Mouse (Mus musculus) myocyte (in vitro differentiated cells): ENCODE results near the gene Gm19684. TPM values are rescaled to one million over a fixed set of nuclear protein-coding genes. Genes with fewer than 3 reads are reported as not detected.
"Not testable (repeated sequence)": the region's sequence is repeated elsewhere in the genome, so short reads cannot be mapped to it uniquely, and the experiment has no call there.

Source experiments
- H3K27me3 ChIP-seq: one replicate; pipeline ENCODE4 v1.6.1; 2011; ENCODE audit not compliant: control insufficient read depth, insufficient read depth, insufficient read length
- H3K36me3 ChIP-seq: one replicate; pipeline ENCODE4 v1.6.1; 2011; ENCODE audit not compliant: control insufficient read depth, insufficient read depth
- H3K4me2 ChIP-seq: one replicate; pipeline ENCODE4 v1.6.1; 2011; ENCODE audit warnings: low read depth, control low read depth
- H3K4me3 ChIP-seq: one replicate; pipeline ENCODE4 v1.5.1; 2011; ENCODE audit warnings: mild to moderate bottlenecking, control low read depth, moderate library complexity
- H3K79me2 ChIP-seq: one replicate; pipeline ENCODE4 v1.6.1; 2011; ENCODE audit not compliant: control insufficient read depth, insufficient read depth
- H3ac ChIP-seq: one replicate; pipeline ENCODE4 v1.6.1; 2011; ENCODE audit not compliant: control insufficient read depth, insufficient read length
- CEBPB ChIP-seq: IDR thresholded peaks from 2 replicates; pipeline ENCODE4 v1.6.1; 2011; ENCODE audit warnings: mild to moderate bottlenecking, moderate library complexity; ENCODE audit not compliant: poor library complexity, insufficient read depth, severe bottlenecking
- E2F4 ChIP-seq: IDR thresholded peaks from one replicate; pipeline ENCODE4 v1.6.1; 2011; ENCODE audit warnings: mild to moderate bottlenecking, control low read depth, moderate library complexity; ENCODE audit not compliant: insufficient read depth
- MAX ChIP-seq: IDR thresholded peaks from one replicate; pipeline ENCODE4 v1.6.1; 2011; ENCODE audit warnings: low read depth, mild to moderate bottlenecking, control low read depth
- MYOD1 ChIP-seq, 3 experiments: IDR thresholded peaks; one replicate each; pipeline ENCODE4 v1.6.1; 2011; ENCODE audit warnings: control low read depth in 2 of 3, low read depth in 2 of 3, mild to moderate bottlenecking in 2 of 3, moderate library complexity in 1 of 3; ENCODE audit not compliant: insufficient read length in 2 of 3, control insufficient read depth in 1 of 3
- MYOG ChIP-seq, 3 experiments: IDR thresholded peaks; one replicate each; pipeline ENCODE4 v1.6.1; 2011; ENCODE audit warnings: control low read depth in 2 of 3, low read depth in 2 of 3, mild to moderate bottlenecking in 2 of 3; ENCODE audit not compliant: insufficient read length in 2 of 3, control insufficient read depth in 1 of 3, insufficient read depth in 1 of 3
- POLR2A ChIP-seq: IDR thresholded peaks from one replicate; pipeline ENCODE4 v1.6.1; 2011; ENCODE audit warnings: low read depth, mild to moderate bottlenecking, control low read depth, moderate library complexity; ENCODE audit not compliant: insufficient read length
- POLR2AphosphoS2 ChIP-seq: IDR thresholded peaks from one replicate; pipeline ENCODE4 v1.6.1; 2011; ENCODE audit warnings: low read depth, control low read depth; ENCODE audit not compliant: insufficient read length
- REST ChIP-seq: IDR thresholded peaks from one replicate; pipeline ENCODE4 v1.6.1; 2011; ENCODE audit warnings: mild to moderate bottlenecking, control low read depth, moderate library complexity; ENCODE audit not compliant: insufficient read depth, insufficient read length
- SRF ChIP-seq: IDR thresholded peaks from one replicate; pipeline ENCODE4 v1.6.1; 2011; ENCODE audit warnings: low read depth; ENCODE audit not compliant: control insufficient read depth, insufficient read length
- TCF12 ChIP-seq: IDR thresholded peaks from one replicate; pipeline ENCODE4 v1.6.1; 2011; ENCODE audit warnings: mild to moderate bottlenecking, control low read depth; ENCODE audit not compliant: poor library complexity, insufficient read depth, severe bottlenecking
- TCF3 ChIP-seq: IDR thresholded peaks from one replicate; pipeline ENCODE4 v1.6.1; 2011; ENCODE audit warnings: low read depth, control low read depth; ENCODE audit not compliant: insufficient read length
- USF1 ChIP-seq: IDR thresholded peaks from one replicate; pipeline ENCODE4 v1.6.1; 2011; ENCODE audit warnings: low read depth, mild to moderate bottlenecking, control low read depth, moderate library complexity
- polyA plus RNA-seq: library from polyadenylated mRNA; unstranded; fragments of >200 nt; fragmentation: generic; extraction: Trizol; gene quantifications from one replicate; pipeline ENCODE4 v1.2.1, GENCODE M21; 2012; ENCODE audit warnings: missing spikeins

The Gm19684 gene
- polyA plus RNA-seq, 1 experiment: not detected

GRCm38 (mm10) chr17:36167306-36168038, 46.0 kb downstream of the Gm19684 start:
- H3K36me3 ChIP-seq: no peaks in the 10 kb centered on the region
- peak overlapping the region; percentile 58 for H3K4me2 ChIP-seq
- no peaks in the 10 kb centered on the region for H3K79me2 ChIP-seq
- TF ChIP-seq TCF3 (no peak), MYOG (IDR thresholded peaks at IDR 0.05; ENCODE audit: control insufficient read depth in 1 of 3, insufficient read depth in 1 of 3, insufficient read length in 2 of 3, low read depth in 2 of 3) (no peak), USF1 (no peak), TCF12 (no peak), CEBPB (no peak), SRF (no peak), MYOD1 (IDR thresholded peaks at IDR 0.05; ENCODE audit: control insufficient read depth in 1 of 3, insufficient read length in 2 of 3, low read depth in 2 of 3) (no peak), POLR2AphosphoS2 (no peak), E2F4 (no peak), MAX (no peak), POLR2A (no peak), REST (no peak)
- no peak overlapping the region for H3K4me3 ChIP-seq
- peaks cover 22% of the 10 kb centered on the region for H3K27me3 ChIP-seq
- no peak overlapping the region for H3ac ChIP-seq

DNA sequence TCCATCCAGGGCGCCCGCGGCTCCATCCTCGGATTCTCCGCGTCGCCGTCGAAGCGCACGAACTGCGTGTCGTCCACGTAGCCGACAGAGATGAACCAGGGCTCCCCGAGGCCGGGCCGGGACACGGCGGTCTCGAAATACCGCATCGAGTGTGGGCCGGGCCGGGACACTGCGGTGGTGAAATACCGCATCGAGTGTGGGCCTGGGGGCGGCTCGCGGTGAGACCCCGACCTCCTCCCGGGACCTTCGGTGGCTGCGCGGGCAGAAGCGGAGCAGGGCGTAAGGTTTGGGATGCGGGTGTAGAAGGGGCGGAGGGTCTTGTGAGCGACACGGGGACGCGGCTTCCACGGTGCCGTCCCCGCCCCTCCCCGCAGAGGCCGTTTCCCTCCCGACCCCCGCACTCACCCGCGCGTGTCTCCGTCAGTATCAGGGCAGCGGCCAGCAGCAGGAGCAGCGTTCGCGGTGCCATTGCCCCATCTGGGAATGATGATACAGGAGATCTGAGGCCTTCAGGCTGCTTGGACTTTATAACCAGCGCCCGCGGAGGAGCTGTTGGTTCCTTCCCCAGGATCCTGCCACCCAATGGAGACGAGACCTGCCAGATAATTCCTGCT, 46.7 kb downstream of the Gm19684 start, which contains the start of gene Gm8909:
Gene Gm8909 (minus strand): TSS at position 499 of the 614 bp plus-strand sequence.
- TF ChIP-seq POLR2AphosphoS2 (no peak), MYOD1 (IDR thresholded peaks at IDR 0.05; ENCODE audit: control insufficient read depth in 1 of 3, insufficient read length in 2 of 3, low read depth in 2 of 3) (no peak), E2F4 (no peak), POLR2A (no peak), MYOG (IDR thresholded peaks at IDR 0.05; ENCODE audit: control insufficient read depth in 1 of 3, insufficient read depth in 1 of 3, insufficient read length in 2 of 3, low read depth in 2 of 3) (no peak), CEBPB (no peak), TCF12 (no peak), REST (no peak)
- no peak within 1 kb of the TSS for H3K4me3 ChIP-seq
- peaks cover 21% of the 10 kb centered on the region for H3K27me3 ChIP-seq
- H3K36me3 ChIP-seq: no peaks in the 10 kb centered on the region
- peak within 1 kb of the TSS; percentile 58 for H3K4me2 ChIP-seq
- H3ac ChIP-seq: no peak within 1 kb of the TSS
- no peaks in the 10 kb centered on the region for H3K79me2 ChIP-seq

DNA sequence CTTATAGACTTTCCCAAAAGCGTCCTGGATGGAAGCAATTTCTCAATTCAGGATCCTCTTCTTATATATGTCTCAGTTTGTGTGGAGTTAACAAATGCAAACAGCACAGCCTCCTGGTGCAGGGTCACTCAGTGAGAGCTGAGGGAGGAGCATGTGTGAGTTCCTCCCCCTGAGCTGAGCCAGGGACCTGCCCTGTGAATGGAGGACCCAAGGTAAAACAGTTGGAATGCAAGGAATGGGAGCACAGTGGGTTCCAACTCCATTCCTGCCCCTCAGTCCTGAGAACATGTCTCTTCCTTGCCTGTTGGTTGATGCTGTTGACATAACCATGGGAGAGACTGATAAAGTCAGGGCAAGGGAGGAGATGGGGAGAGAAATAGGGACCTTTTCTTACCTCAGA, 47.6 kb downstream of the Gm19684 start:
- H3K36me3 ChIP-seq, H3K79me2 ChIP-seq, H3K4me2 ChIP-seq, H3ac ChIP-seq, H3K4me3 ChIP-seq: not testable (repeated sequence)
- peaks cover 21% of the 10 kb centered on the region for H3K27me3 ChIP-seq

GRCm38 (mm10) chr17:36169753-36170152, 48.3 kb downstream of the Gm19684 start:
- TF ChIP-seq POLR2AphosphoS2 (no peak), MYOG (IDR thresholded peaks at IDR 0.05; ENCODE audit: control insufficient read depth in 1 of 3, insufficient read depth in 1 of 3, insufficient read length in 2 of 3, low read depth in 2 of 3) (no peak), MAX (no peak), SRF (no peak), CEBPB (no peak), MYOD1 (IDR thresholded peaks at IDR 0.05; ENCODE audit: control insufficient read depth in 1 of 3, insufficient read length in 2 of 3, low read depth in 2 of 3) (no peak), E2F4 (no peak), TCF3 (no peak), POLR2A (no peak), USF1 (no peak), REST (no peak), TCF12 (no peak)
- Histone ChIP-seq H3K4me2 (no peak overlapping the region), H3K36me3 (no peaks in the 10 kb centered on the region), H3ac (no peak overlapping the region), H3K27me3 (peaks cover 21% of the 10 kb centered on the region), H3K79me2 (no peaks in the 10 kb centered on the region), H3K4me3 (no peak overlapping the region)

GRCm38 (mm10) chr17:36170287-36170814, 48.9 kb downstream of the Gm19684 start:
- Histone ChIP-seq H3ac (no peak overlapping the region), H3K36me3 (no peaks in the 10 kb centered on the region), H3K79me2 (no peaks in the 10 kb centered on the region), H3K27me3 (peaks cover 21% of the 10 kb centered on the region), H3K4me2 (no peak overlapping the region), H3K4me3 (no peak overlapping the region)
- TF ChIP-seq POLR2AphosphoS2 (no peak), MYOD1 (IDR thresholded peaks at IDR 0.05; ENCODE audit: control insufficient read depth in 1 of 3, insufficient read length in 2 of 3, low read depth in 2 of 3) (no peak), MYOG (IDR thresholded peaks at IDR 0.05; ENCODE audit: control insufficient read depth in 1 of 3, insufficient read depth in 1 of 3, insufficient read length in 2 of 3, low read depth in 2 of 3) (no peak), USF1 (no peak), CEBPB (no peak), REST (no peak), POLR2A (no peak), TCF3 (no peak), E2F4 (no peak), TCF12 (no peak), SRF (no peak), MAX (no peak)

DNA sequence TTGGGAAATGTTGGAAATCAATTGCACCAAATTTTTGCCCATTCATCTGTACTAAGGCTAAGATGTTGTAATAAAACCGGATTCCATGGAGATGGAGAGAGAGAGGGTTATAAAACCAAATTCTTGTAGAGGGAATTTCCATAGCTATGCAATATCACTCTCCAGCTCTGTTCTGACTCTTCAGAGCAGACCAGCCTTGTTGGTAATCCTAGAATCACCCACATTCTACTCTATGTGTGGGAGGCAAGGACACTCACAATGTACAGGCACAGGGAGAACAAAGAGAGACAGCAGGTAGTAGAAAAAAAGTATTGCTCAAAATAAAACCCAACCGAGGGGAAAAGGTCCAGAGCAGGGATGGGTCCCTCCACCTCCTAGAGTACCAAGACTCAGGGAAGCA, 54.7 kb downstream of the Gm19684 start:
- H3K4me2 ChIP-seq, H3ac ChIP-seq, H3K27me3 ChIP-seq, H3K36me3 ChIP-seq, H3K79me2 ChIP-seq, H3K4me3 ChIP-seq: not testable (repeated sequence)

- not testable (repeated sequence) for H3K4me3 ChIP-seq, H3K36me3 ChIP-seq, H3K27me3 ChIP-seq, H3ac ChIP-seq, H3K79me2 ChIP-seq, H3K4me2 ChIP-seq
Measured at GRCm38 (mm10) chr17:36178938-36179337, 57.5 kb downstream of the Gm19684 start.
